Mouse (Mus musculus): ENCODE data around the gene Cyp2w1. TPM values are rescaled to one million over a fixed set of nuclear protein-coding genes. Genes with fewer than 3 reads are reported as not detected.

The Cyp2w1 gene
- total and polyA plus RNA-seq, 3 experiments: not detected

DNA sequence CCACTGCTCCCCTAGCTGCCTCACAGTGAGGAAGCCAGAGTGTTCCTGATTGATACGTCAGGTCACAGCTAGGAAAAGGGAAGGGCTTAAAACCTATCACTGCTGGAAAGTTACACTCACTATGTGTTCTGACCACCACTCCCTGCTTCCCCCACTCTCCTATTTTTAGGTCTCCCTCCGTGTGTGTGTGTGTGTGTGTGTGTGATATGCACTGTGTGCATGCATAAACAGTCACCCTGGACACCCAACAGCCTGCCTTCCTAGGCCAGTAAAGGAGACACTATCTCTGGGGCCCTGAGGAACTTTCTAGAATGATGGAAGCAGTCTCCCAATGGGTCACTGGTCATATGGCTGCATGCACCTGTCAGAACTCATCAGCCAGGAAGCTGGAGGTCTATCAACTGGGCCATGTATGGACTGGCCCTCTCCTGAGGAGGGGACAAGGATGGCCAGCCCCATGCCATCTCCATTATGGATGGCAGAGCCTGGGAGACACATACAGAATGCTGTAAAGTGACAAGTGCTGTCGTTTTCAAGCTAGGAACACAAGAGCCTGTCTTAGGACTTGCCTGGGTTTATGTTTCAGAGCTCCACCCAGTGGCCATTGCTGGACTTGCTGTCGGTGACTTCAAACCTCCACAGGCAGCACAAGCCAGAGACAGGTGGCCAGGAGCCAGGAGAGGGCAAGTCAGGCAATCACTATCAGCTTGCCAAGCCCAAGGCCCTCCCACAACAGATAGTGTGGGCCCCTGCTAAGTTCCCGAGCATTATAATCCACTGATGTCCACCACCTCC, 45.7 kb downstream of the Cyp2w1 start:
- Histone ChIP-seq H3K79me2 (replicated peaks; ENCODE audit: control insufficient read depth, insufficient read depth, low read length) (no peaks in the 10 kb centered on the region; the same call in 1 of the 2 replicates), H3K27ac (peak overlapping the region; percentile 40), H3K9ac (ENCODE audit: low read depth, low read length) (peak overlapping the region; percentile 23; the same call in 1 of the 2 replicates), H3K36me3 (ENCODE audit: control insufficient read depth, insufficient read depth, low read length) (no peaks in the 10 kb centered on the region), H3K4me3 (no peak overlapping the region), H3K4me1 (ENCODE audit: control insufficient read depth, insufficient read depth, low read length) (peaks cover 17% of the 10 kb centered on the region), H3K27me3 (ENCODE audit: control insufficient read depth, insufficient read depth, low read length) (no peaks in the 10 kb centered on the region)
- TF ChIP-seq EP300 (IDR thresholded peaks at IDR 0.05; ENCODE audit: insufficient read depth, low read depth, low read length): peak; percentile 99
- TF ChIP-seq POLR2A (IDR thresholded peaks at IDR 0.05; ENCODE audit: insufficient read depth, low read depth, low read length): 0 out of 2 replicates have a peak, but pooled peaks have one; percentile 38
- peak; percentile 96 for TF ChIP-seq CTCF (IDR thresholded peaks at IDR 0.05)
- intact Hi-C loops (cut with DNase I): loop anchor here (1.0 kb wide), 1 partner anchor 34 kb away; no protein-coding TSS in a partner anchor
- DNase-seq: peak; percentile 94
- 8% methylated on average over 5 of the region's 5 CpGs for WGBS

DNA sequence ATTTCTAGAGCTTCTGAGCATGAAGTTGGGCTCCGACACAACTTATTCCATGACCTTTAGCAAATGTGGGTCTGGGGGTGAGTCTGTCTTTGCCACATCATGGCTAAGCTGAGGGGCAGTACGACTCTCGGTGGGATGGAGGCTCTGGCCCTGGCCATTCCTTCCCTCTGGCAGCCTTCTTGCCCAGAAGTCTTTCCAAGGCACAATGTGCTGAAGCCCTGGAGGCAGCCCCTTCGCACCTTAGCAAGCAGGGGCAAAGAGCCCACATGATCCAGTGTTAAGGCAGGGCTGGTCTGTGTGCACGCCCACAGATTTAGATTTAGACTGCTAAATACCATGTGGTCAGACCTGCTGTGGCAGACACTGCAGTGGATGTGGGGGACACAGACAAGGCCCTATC, 46.4 kb downstream of the Cyp2w1 start:
- H3K27ac ChIP-seq: peak overlapping the region; percentile 36
- H3K4me1 ChIP-seq (ENCODE audit: control insufficient read depth, insufficient read depth, low read length): peaks cover 17% of the 10 kb centered on the region
- peak overlapping the region; percentile 20; the same call in 1 of the 2 replicates for H3K9ac ChIP-seq (ENCODE audit: low read depth, low read length)
- no peak for DNase-seq
- H3K27me3 ChIP-seq (ENCODE audit: control insufficient read depth, insufficient read depth, low read length): no peaks in the 10 kb centered on the region
- peaks cover 1% of the 10 kb centered on the region; the same call in 1 of the 2 replicates for H3K79me2 ChIP-seq (replicated peaks; ENCODE audit: control insufficient read depth, insufficient read depth, low read length)
- no peaks in the 10 kb centered on the region for H3K36me3 ChIP-seq (ENCODE audit: control insufficient read depth, insufficient read depth, low read length)
- TF ChIP-seq EP300 (IDR thresholded peaks at IDR 0.05; ENCODE audit: insufficient read depth, low read depth, low read length) (no peak), CTCF (IDR thresholded peaks at IDR 0.05) (no peak), POLR2A (IDR thresholded peaks at IDR 0.05; ENCODE audit: insufficient read depth, low read depth, low read length) (no peak)
- WGBS: 66% methylated on average over 5 of the region's 5 CpGs
- intact Hi-C loops (cut with DNase I): loop anchor here (1.0 kb wide), 1 partner anchor 34 kb away; no protein-coding TSS in a partner anchor
- H3K4me3 ChIP-seq: no peak overlapping the region

- H3K27ac ChIP-seq: no peak overlapping the region
- intact Hi-C loops (cut with DNase I): no loop called here
- H3K36me3 ChIP-seq (ENCODE audit: control insufficient read depth, insufficient read depth, low read length): no peaks in the 10 kb centered on the region
- TF ChIP-seq EP300 (IDR thresholded peaks at IDR 0.05; ENCODE audit: insufficient read depth, low read depth, low read length) (no peak), POLR2A (IDR thresholded peaks at IDR 0.05; ENCODE audit: insufficient read depth, low read depth, low read length) (no peak), CTCF (IDR thresholded peaks at IDR 0.05) (no peak)
- peaks cover 2% of the 10 kb centered on the region; the same call in 1 of the 2 replicates for H3K79me2 ChIP-seq (replicated peaks; ENCODE audit: control insufficient read depth, insufficient read depth, low read length)
- DNase-seq: no peak
- no peaks in the 10 kb centered on the region for H3K27me3 ChIP-seq (ENCODE audit: control insufficient read depth, insufficient read depth, low read length)
- WGBS: 64% methylated on average over 14 of the region's 14 CpGs
- no peak overlapping the region for H3K9ac ChIP-seq (ENCODE audit: low read depth, low read length)
- peaks cover 22% of the 10 kb centered on the region for H3K4me1 ChIP-seq (ENCODE audit: control insufficient read depth, insufficient read depth, low read length)
- H3K4me3 ChIP-seq: no peak overlapping the region
Observed at GRCm38 (mm10) chr5:139399991-139400390, 47.6 kb downstream of the Cyp2w1 start.

- no peaks in the 10 kb centered on the region for H3K36me3 ChIP-seq (ENCODE audit: control insufficient read depth, insufficient read depth, low read length)
- 94% methylated on average over 2 of the region's 2 CpGs for WGBS
- DNase-seq: no peak
- intact Hi-C loops (cut with DNase I): no loop called here
- TF ChIP-seq CTCF (IDR thresholded peaks at IDR 0.05) (no peak), POLR2A (IDR thresholded peaks at IDR 0.05; ENCODE audit: insufficient read depth, low read depth, low read length) (no peak), EP300 (IDR thresholded peaks at IDR 0.05; ENCODE audit: insufficient read depth, low read depth, low read length) (no peak)
- H3K4me3 ChIP-seq: no peak overlapping the region
- 0 out of 2 replicates have a peak, but pooled peaks cover 2% of the 10 kb centered on the region for H3K79me2 ChIP-seq (replicated peaks; ENCODE audit: control insufficient read depth, insufficient read depth, low read length)
- H3K27ac ChIP-seq: no peak overlapping the region
- peaks cover 24% of the 10 kb centered on the region for H3K4me1 ChIP-seq (ENCODE audit: control insufficient read depth, insufficient read depth, low read length)
- H3K9ac ChIP-seq (ENCODE audit: low read depth, low read length): no peak overlapping the region
- H3K27me3 ChIP-seq (ENCODE audit: control insufficient read depth, insufficient read depth, low read length): no peaks in the 10 kb centered on the region
Observed at GRCm38 (mm10) chr5:139402106-139402505, 49.7 kb downstream of the Cyp2w1 start.

GRCm38 (mm10) chr5:139403692-139404260, 51.4 kb downstream of the Cyp2w1 start:
- DNase-seq: no peak

More at GRCm38 (mm10) chr5:139403692-139404260, 51.4 kb downstream of the Cyp2w1 start:
- Histone ChIP-seq H3K4me1 (ENCODE audit: control insufficient read depth, insufficient read depth, low read length) (peaks cover 22% of the 10 kb centered on the region), H3K4me3 (no peak overlapping the region), H3K79me2 (replicated peaks; ENCODE audit: control insufficient read depth, insufficient read depth, low read length) (0 out of 2 replicates have a peak, but pooled peaks cover 2% of the 10 kb centered on the region), H3K27me3 (ENCODE audit: control insufficient read depth, insufficient read depth, low read length) (no peaks in the 10 kb centered on the region), H3K27ac (no peak overlapping the region), H3K9ac (ENCODE audit: low read depth, low read length) (no peak overlapping the region), H3K36me3 (ENCODE audit: control insufficient read depth, insufficient read depth, low read length) (peaks cover under 1% of the 10 kb centered on the region; the same call in 1 of the 2 replicates)
- WGBS: 82% methylated on average over 8 of the region's 8 CpGs
- intact Hi-C loops (cut with DNase I): no loop called here
- TF ChIP-seq POLR2A (IDR thresholded peaks at IDR 0.05; ENCODE audit: insufficient read depth, low read depth, low read length) (no peak), CTCF (IDR thresholded peaks at IDR 0.05) (no peak), EP300 (IDR thresholded peaks at IDR 0.05; ENCODE audit: insufficient read depth, low read depth, low read length) (no peak)

All from heart, adult 2 months (tissue).